Mouse (Mus musculus) thymus, adult 2 months (tissue): Measurements from ENCODE around the gene Mdga1. TPM values are rescaled to one million over a fixed set of nuclear protein-coding genes. Genes with fewer than 3 reads are reported as not detected.
A peak's percentile ranks its signal among the peaks of the same experiment; 100 is the strongest.

Experiments used
- DNase-seq: peaks from one replicate; pipeline ENCODE4 v3.0.0; 2021
- H3K27ac ChIP-seq: fragments of 200-500 bp; 2 replicates; pipeline ENCODE4 v1.5.1; 2012; ENCODE audit warnings: low read length, control low read depth; ENCODE audit not compliant: control insufficient read depth, insufficient read depth
- H3K27me3 ChIP-seq: fragments of 200-500 bp; 2 replicates; pipeline ENCODE4 v1.6.1; 2012; ENCODE audit warnings: mild to moderate bottlenecking, low read length, moderate library complexity, mixed read lengths; ENCODE audit not compliant: control insufficient read depth, insufficient read depth
- H3K36me3 ChIP-seq: fragments of 200-500 bp; 2 replicates; pipeline ENCODE4 v1.6.1; 2012; ENCODE audit warnings: mild to moderate bottlenecking, low read length, moderate library complexity; ENCODE audit not compliant: control insufficient read depth, insufficient read depth
- H3K4me1 ChIP-seq: fragments of 200-500 bp; replicated peaks from 2 replicates; pipeline ENCODE4 v1.6.1; 2012; ENCODE audit warnings: low read length; ENCODE audit not compliant: control insufficient read depth, insufficient read depth
- H3K4me3 ChIP-seq: fragments of 200-500 bp; 2 replicates; pipeline ENCODE4 v1.5.1; 2012; ENCODE audit warnings: mild to moderate bottlenecking, low read length, control low read depth, moderate library complexity; ENCODE audit not compliant: control insufficient read depth, insufficient read depth
- CTCF ChIP-seq: fragments of 200-500 bp; IDR thresholded peaks from 2 replicates; pipeline ENCODE4 v1.5.1; 2012; ENCODE audit warnings: mild to moderate bottlenecking, control low read depth, low read length, moderate library complexity, borderline replicate concordance; ENCODE audit not compliant: control insufficient read depth, poor library complexity, insufficient read depth; ENCODE audit errors: extremely low read depth
- POLR2A ChIP-seq: fragments of 200-500 bp; IDR thresholded peaks from 2 replicates; pipeline ENCODE4 v1.6.1; 2012; ENCODE audit warnings: mild to moderate bottlenecking, low read length, control low read depth, moderate library complexity; ENCODE audit not compliant: control insufficient read depth, poor library complexity, insufficient read depth; ENCODE audit errors: extremely low read depth
- WGBS: fragments of 180-500 bp; shearing (Covaris S2); methylation state at CpG from one replicate; pipeline ENCODE4 v1.1.7; 2018; 5-methylcytosine and 5-hydroxymethylcytosine counted together
- polyA plus RNA-seq: library from polyadenylated mRNA; depleted of rRNA; stranded (reverse); fragments of >200 nt; gene quantifications from 2 replicates; pipeline ENCODE4 v1.2.3, GENCODE M21; 2012

Gene Mdga1
- polyA plus RNA-seq, 1 experiment = 16.1 TPM

- Histone ChIP-seq H3K36me3 (no peaks in the 10 kb centered on the region), H3K27me3 (no peaks in the 10 kb centered on the region), H3K27ac (no peak overlapping the region), H3K4me3 (no peak overlapping the region), H3K4me1 (peaks cover 15% of the 10 kb centered on the region)
- 77% methylated on average over 6 of the region's 6 CpGs for WGBS
- no peak for TF ChIP-seq CTCF
- no peak for TF ChIP-seq POLR2A
- no peak for DNase-seq
Measured at GRCm38 (mm10) chr17:29800096-29800455, 169.8 kb downstream of the Mdga1 start.

GRCm38 (mm10) chr17:29799398-29800095, 170.3 kb downstream of the Mdga1 start:
- WGBS = 86% methylated on average over 21 of the region's 21 CpGs
- Histone ChIP-seq H3K27ac (no peak overlapping the region), H3K36me3 (no peaks in the 10 kb centered on the region), H3K4me1 (peaks cover 15% of the 10 kb centered on the region), H3K4me3 (no peak overlapping the region), H3K27me3 (no peaks in the 10 kb centered on the region)
- no peak for DNase-seq
- TF ChIP-seq POLR2A (no peak), CTCF (no peak)

GRCm38 (mm10) chr17:29798151-29798550, 171.7 kb downstream of the Mdga1 start:
- 94% methylated on average over 10 of the region's 10 CpGs for WGBS
- no peaks in the 10 kb centered on the region for H3K36me3 ChIP-seq
- TF ChIP-seq POLR2A = no peak
- no peak for TF ChIP-seq CTCF
- H3K4me3 ChIP-seq = no peak overlapping the region
- no peaks in the 10 kb centered on the region for H3K27me3 ChIP-seq
- no peak overlapping the region for H3K27ac ChIP-seq
- DNase-seq = no peak
- peaks cover 15% of the 10 kb centered on the region for H3K4me1 ChIP-seq

- TF ChIP-seq POLR2A (no peak), CTCF (peak; percentile 68; the same call in 1 of the 2 replicates)
- no peaks in the 10 kb centered on the region for H3K36me3 ChIP-seq
- no peaks in the 10 kb centered on the region for H3K27me3 ChIP-seq
- WGBS = 28% methylated on average over 9 of the region's 9 CpGs
- peaks cover 15% of the 10 kb centered on the region for H3K4me1 ChIP-seq
- no peak for DNase-seq
- no peak overlapping the region for H3K27ac ChIP-seq
- H3K4me3 ChIP-seq = no peak overlapping the region
Measured at GRCm38 (mm10) chr17:29796787-29797186, 173.1 kb downstream of the Mdga1 start.

- Histone ChIP-seq H3K4me1 (peaks cover 15% of the 10 kb centered on the region), H3K27ac (no peak overlapping the region), H3K36me3 (no peaks in the 10 kb centered on the region), H3K27me3 (no peaks in the 10 kb centered on the region), H3K4me3 (no peak overlapping the region)
- 21% methylated on average over 7 of the region's 7 CpGs for WGBS
- DNase-seq = peak; percentile 80
- TF ChIP-seq POLR2A (no peak), CTCF (peak; percentile 38; the same call in 1 of the 2 replicates)
Measured at GRCm38 (mm10) chr17:29796086-29796485, 173.8 kb downstream of the Mdga1 start.

- TF ChIP-seq POLR2A (no peak), CTCF (no peak)
- no peak overlapping the region for H3K4me3 ChIP-seq
- H3K27ac ChIP-seq = no peak overlapping the region
- H3K27me3 ChIP-seq = no peaks in the 10 kb centered on the region
- 61% methylated on average over 23 of the region's 23 CpGs for WGBS
- no peaks in the 10 kb centered on the region for H3K36me3 ChIP-seq
- peaks cover 14% of the 10 kb centered on the region for H3K4me1 ChIP-seq
- no peak for DNase-seq
Measured at GRCm38 (mm10) chr17:29795050-29795770, 174.7 kb downstream of the Mdga1 start.
